Mouse (Mus musculus) embryonic fibroblast, embryonic 13.5 days (primary cell): ENCODE measurements around the gene 9930111J21Rik2.

Experiments
- CTCF ChIP-seq: IDR thresholded peaks from 2 replicates; pipeline ENCODE4 v1.5.1; 2011; ENCODE audit warnings: mild to moderate bottlenecking, control low read depth, low read length, moderate library complexity, borderline replicate concordance; ENCODE audit not compliant: insufficient read depth
- POLR2A ChIP-seq: IDR thresholded peaks from 2 replicates; pipeline ENCODE4 v1.6.1; 2011; ENCODE audit warnings: low read depth, mild to moderate bottlenecking, control low read depth, low read length, moderate library complexity

GRCm38 (mm10) chr11:49100409-49100808 lies 49.4 kb upstream of the 9930111J21Rik2 start:
- TF ChIP-seq CTCF (no peak), POLR2A (no peak)
